Mouse (Mus musculus) erythroblast, embryonic 14.5 days (primary cell): ENCODE data around the gene Mthfd2l.

ENCODE experiments used
- GATA1 ChIP-seq: IDR thresholded peaks from 2 replicates; pipeline ENCODE4 v1.6.1; 2012; ENCODE audit warnings: low read length, inconsistent platforms, mixed read lengths
- TAL1 ChIP-seq: IDR thresholded peaks from 3 replicates; pipeline ENCODE4 v1.6.1; 2012; ENCODE audit warnings: low read length, inconsistent platforms, mixed read lengths

GRCm38 (mm10) chr5:90964764-90965163 is 33.8 kb downstream of the Mthfd2l start:
- TF ChIP-seq GATA1 (no peak), TAL1 (no peak)
